Mouse (Mus musculus): ENCODE measurements at regions not wholly inside any gene's neighbourhood (a gene's known extent, or its start where the extent isn't known, plus 50 kb on each side); places are given as distances from the start of the nearest gene placed in this dataset.

- no peak overlapping the region for H3K4me3 ChIP-seq (replicated peaks; ENCODE audit: low read length)
- no peaks in the 10 kb centered on the region for H3K4me1 ChIP-seq (replicated peaks; ENCODE audit: control insufficient read depth, insufficient read depth, low read length)
- ATAC-seq, result no peak
- no peak overlapping the region for H3K4me2 ChIP-seq (ENCODE audit: low read length)
- H3K36me3 ChIP-seq (ENCODE audit: control insufficient read depth, insufficient read depth), result no peaks in the 10 kb centered on the region
- H3K27me3 ChIP-seq (replicated peaks; ENCODE audit: control insufficient read depth, insufficient read depth, low read length), result no peaks in the 10 kb centered on the region
- 0 out of 2 replicates have a peak overlapping the region, but pooled peaks have one; percentile 37 for H3K9ac ChIP-seq (replicated peaks; ENCODE audit: low read depth, low read length)
- peaks cover 2% of the 10 kb centered on the region for H3K9me3 ChIP-seq (ENCODE audit: control insufficient read depth, low read length)
- no peak overlapping the region for H3K27ac ChIP-seq (ENCODE audit: low read length)
Measured at GRCm38 (mm10) chr15:21656322-21656721, 892.5 kb upstream of the Cdh18 start.

GRCm38 (mm10) chr15:21664180-21664579 lies 884.6 kb upstream of the Cdh18 start:
- ATAC-seq, result no peak
- no peak overlapping the region for H3K4me3 ChIP-seq (replicated peaks; ENCODE audit: low read length)
- H3K27ac ChIP-seq (ENCODE audit: low read length), result no peak overlapping the region
- no peaks in the 10 kb centered on the region for H3K36me3 ChIP-seq (ENCODE audit: control insufficient read depth, insufficient read depth)
- no peaks in the 10 kb centered on the region for H3K4me1 ChIP-seq (replicated peaks; ENCODE audit: control insufficient read depth, insufficient read depth, low read length)
- no peaks in the 10 kb centered on the region for H3K27me3 ChIP-seq (replicated peaks; ENCODE audit: control insufficient read depth, insufficient read depth, low read length)
- H3K9me3 ChIP-seq (ENCODE audit: control insufficient read depth, low read length), result no peaks in the 10 kb centered on the region
- no peak overlapping the region for H3K9ac ChIP-seq (replicated peaks; ENCODE audit: low read depth, low read length)
- H3K4me2 ChIP-seq (ENCODE audit: low read length), result no peak overlapping the region
- 91% methylated on average over 4 of the region's 4 CpGs for WGBS

GRCm38 (mm10) chr15:21669760-21670159 lies 879.1 kb upstream of the Cdh18 start:
- H3K27me3 ChIP-seq (replicated peaks; ENCODE audit: control insufficient read depth, insufficient read depth, low read length), result no peaks in the 10 kb centered on the region
- ATAC-seq, result no peak
- H3K9ac ChIP-seq (replicated peaks; ENCODE audit: low read depth, low read length), result no peak overlapping the region
- H3K4me3 ChIP-seq (replicated peaks; ENCODE audit: low read length), result no peak overlapping the region
- no peaks in the 10 kb centered on the region for H3K36me3 ChIP-seq (ENCODE audit: control insufficient read depth, insufficient read depth)
- no peak overlapping the region for H3K27ac ChIP-seq (ENCODE audit: low read length)
- H3K9me3 ChIP-seq (ENCODE audit: control insufficient read depth, low read length), result no peaks in the 10 kb centered on the region
- H3K4me2 ChIP-seq (ENCODE audit: low read length), result no peak overlapping the region
- H3K4me1 ChIP-seq (replicated peaks; ENCODE audit: control insufficient read depth, insufficient read depth, low read length), result no peaks in the 10 kb centered on the region

- WGBS, result 87% methylated on average over 2 of the region's 2 CpGs
- Histone ChIP-seq H3K27ac (ENCODE audit: low read length) (no peak overlapping the region), H3K36me3 (ENCODE audit: control insufficient read depth, insufficient read depth) (no peaks in the 10 kb centered on the region), H3K27me3 (replicated peaks; ENCODE audit: control insufficient read depth, insufficient read depth, low read length) (no peaks in the 10 kb centered on the region), H3K4me2 (ENCODE audit: low read length) (no peak overlapping the region), H3K4me1 (replicated peaks; ENCODE audit: control insufficient read depth, insufficient read depth, low read length) (no peaks in the 10 kb centered on the region), H3K9ac (replicated peaks; ENCODE audit: low read depth, low read length) (no peak overlapping the region), H3K9me3 (ENCODE audit: control insufficient read depth, low read length) (no peaks in the 10 kb centered on the region), H3K4me3 (replicated peaks; ENCODE audit: low read length) (no peak overlapping the region)
- ATAC-seq, result no peak
Measured at GRCm38 (mm10) chr15:21684138-21684537, 864.7 kb upstream of the Cdh18 start.
